Mouse (Mus musculus) limb, embryonic 11.5 days (tissue): ENCODE results near the gene Ssh2. TPM values are rescaled to one million over a fixed set of nuclear protein-coding genes. Genes with fewer than 3 reads are reported as not detected.

Experiments used
- ATAC-seq: fragments of 200-750 bp; cut with Nextera tagmentation; 2 replicates; pipeline ENCODE4 v1.8.0; 2017; ENCODE audit warnings: low read depth; ENCODE audit not compliant: insufficient number of reproducible peaks, low FRiP score, low TSS enrichment
- DNase-seq: peaks from one replicate; pipeline ENCODE4 v3.0.0-alpha.2; 2015; ENCODE audit warnings: low spot score
- H3K27ac ChIP-seq: fragments of 300-500 bp; sonication (generic); replicated peaks from 2 replicates; pipeline ENCODE4 v1.5.1; 2014; ENCODE audit warnings: low read depth, mild to moderate bottlenecking, low read length
- H3K27me3 ChIP-seq: fragments of 300-500 bp; sonication (generic); 2 replicates; pipeline ENCODE4 v1.6.1; 2014; ENCODE audit warnings: mild to moderate bottlenecking, low read length, mixed read lengths; ENCODE audit not compliant: control insufficient read depth, insufficient read depth
- H3K36me3 ChIP-seq: fragments of 300-500 bp; sonication (generic); 2 replicates; pipeline ENCODE4 v1.6.1; 2014; ENCODE audit warnings: mild to moderate bottlenecking, low read length, moderate library complexity, mixed read lengths; ENCODE audit not compliant: control insufficient read depth, insufficient read depth
- H3K4me1 ChIP-seq: fragments of 300-500 bp; sonication (generic); 2 replicates; pipeline ENCODE4 v1.6.1; 2014; ENCODE audit warnings: low read length, mixed read lengths; ENCODE audit not compliant: control insufficient read depth, insufficient read depth
- H3K4me2 ChIP-seq: fragments of 300-500 bp; sonication (generic); 2 replicates; pipeline ENCODE4 v1.6.1; 2014; ENCODE audit warnings: low read depth, mild to moderate bottlenecking, moderate library complexity; ENCODE audit not compliant: severe bottlenecking
- H3K4me3 ChIP-seq: fragments of 300-500 bp; sonication (generic); 2 replicates; pipeline ENCODE4 v1.5.1; 2014; ENCODE audit warnings: low read depth, low read length
- H3K9ac ChIP-seq: fragments of 300-500 bp; sonication (generic); 2 replicates; pipeline ENCODE4 v1.6.1; 2014; ENCODE audit warnings: mild to moderate bottlenecking, low read length
- H3K9me3 ChIP-seq: fragments of 300-500 bp; sonication (generic); 2 replicates; pipeline ENCODE4 v1.6.1; 2016; ENCODE audit warnings: low read length; ENCODE audit not compliant: control insufficient read depth
- WGBS: fragments of 180-500 bp; shearing (Covaris S2); extraction: QIAGEN DNeasy Blood & Tissue Kit; methylation state at CpG from one replicate; pipeline ENCODE4 v1.1.7; 2014; 5-methylcytosine and 5-hydroxymethylcytosine counted together
- polyA plus RNA-seq: library from polyadenylated mRNA; unstranded; fragments of >200 nt; fragmentation: Nextera tagmentation; extraction: Ambion mirVana; gene quantifications from 2 replicates; pipeline ENCODE4 v1.2.1, GENCODE M21; 2014

Ssh2 gene
- polyA plus RNA-seq, 1 experiment from 2014 or later, result 9.9 TPM

- H3K36me3 ChIP-seq, result peaks cover 23% of the 10 kb centered on the region
- H3K4me1 ChIP-seq, result peaks cover 9% of the 10 kb centered on the region
- WGBS, result 90% methylated on average over 22 of the region's 22 CpGs
- ATAC-seq (no peak), DNase-seq (no peak)
- no peaks in the 10 kb centered on the region for H3K9me3 ChIP-seq
- no peak overlapping the region for H3K27ac ChIP-seq
- H3K9ac ChIP-seq, result no peak overlapping the region
- H3K4me3 ChIP-seq, result no peak overlapping the region
- no peak overlapping the region for H3K4me2 ChIP-seq
- no peaks in the 10 kb centered on the region for H3K27me3 ChIP-seq
Observed at GRCm38 (mm10) chr11:77505291-77505980, 289.3 kb downstream of the Ssh2 start.

- peaks cover 23% of the 10 kb centered on the region for H3K36me3 ChIP-seq
- 83% methylated on average over 14 of the region's 14 CpGs for WGBS
- no peak overlapping the region for H3K9ac ChIP-seq
- no peaks in the 10 kb centered on the region for H3K27me3 ChIP-seq
- no peaks in the 10 kb centered on the region for H3K9me3 ChIP-seq
- H3K27ac ChIP-seq, result no peak overlapping the region
- DNase-seq (no peak), ATAC-seq (no peak)
- H3K4me2 ChIP-seq, result no peak overlapping the region
- peaks cover 7% of the 10 kb centered on the region for H3K4me1 ChIP-seq
- H3K4me3 ChIP-seq, result no peak overlapping the region
Observed at GRCm38 (mm10) chr11:77506273-77506672, 290.2 kb downstream of the Ssh2 start.

- H3K9me3 ChIP-seq, result no peaks in the 10 kb centered on the region
- no peak overlapping the region for H3K4me2 ChIP-seq
- H3K27ac ChIP-seq, result no peak overlapping the region
- peaks cover 23% of the 10 kb centered on the region for H3K36me3 ChIP-seq
- DNase-seq (no peak), ATAC-seq (no peak)
- H3K9ac ChIP-seq, result no peak overlapping the region
- no peaks in the 10 kb centered on the region for H3K27me3 ChIP-seq
- 82% methylated on average over 6 of the region's 6 CpGs for WGBS
- H3K4me1 ChIP-seq, result peaks cover 7% of the 10 kb centered on the region
- no peak overlapping the region for H3K4me3 ChIP-seq
Observed at GRCm38 (mm10) chr11:77506941-77507340, 290.9 kb downstream of the Ssh2 start.

- no peak overlapping the region for H3K4me3 ChIP-seq
- H3K36me3 ChIP-seq, result peaks cover 23% of the 10 kb centered on the region
- 70% methylated on average over 4 of the region's 4 CpGs for WGBS
- no peak overlapping the region for H3K4me2 ChIP-seq
- DNase-seq, result no peak
- H3K27ac ChIP-seq, result no peak overlapping the region
- H3K4me1 ChIP-seq, result peaks cover 10% of the 10 kb centered on the region
- no peaks in the 10 kb centered on the region for H3K9me3 ChIP-seq
- H3K9ac ChIP-seq, result no peak overlapping the region
- H3K27me3 ChIP-seq, result no peaks in the 10 kb centered on the region
- no peak for ATAC-seq
Observed at GRCm38 (mm10) chr11:77507426-77507825, 291.3 kb downstream of the Ssh2 start.

GRCm38 (mm10) chr11:77508068-77509021 lies 292.3 kb downstream of the Ssh2 start:
- Histone ChIP-seq H3K4me3 (peak overlapping the region; percentile 23; the same call in 1 of the 2 replicates), H3K9me3 (no peaks in the 10 kb centered on the region), H3K36me3 (peaks cover 23% of the 10 kb centered on the region), H3K27ac (no peak overlapping the region), H3K27me3 (no peaks in the 10 kb centered on the region), H3K4me2 (peak overlapping the region; percentile 72), H3K4me1 (peaks cover 11% of the 10 kb centered on the region), H3K9ac (peak overlapping the region; percentile 53)
- ATAC-seq, result peak; percentile 29
- peak; percentile 90 for DNase-seq
- 16% methylated on average over 49 of the region's 49 CpGs for WGBS

Other genes starting within 250 kb of the Ssh2 start
- 0.40 and 0.53 TPM in 2 replicates for gene Slc6a4, start 217.7 kb upstream of the Ssh2 start, polyA plus RNA-seq
- 70.9 and 76.3 TPM in 2 replicates for gene Nsrp1, start 137.9 kb upstream of the Ssh2 start, polyA plus RNA-seq
- gene Efcab5, start 27.3 kb upstream of the Ssh2 start, polyA plus RNA-seq, result 0.31 and 0.37 TPM in 2 replicates
- gene Coro6, start 246.1 kb downstream of the Ssh2 start, polyA plus RNA-seq, result 0.28 and 0.29 TPM in 2 replicates